Mouse (Mus musculus) embryonic fibroblast, embryonic 13.5 days (primary cell): ENCODE measurements around the gene Ctnna3. TPM values are rescaled to one million over a fixed set of nuclear protein-coding genes. Genes with fewer than 3 reads are reported as not detected.
"Not testable (repeated sequence)": the region's sequence is repeated elsewhere in the genome, so short reads cannot be mapped to it uniquely, and the experiment has no call there.

Source experiments
- H3K27ac ChIP-seq: 2 replicates; pipeline ENCODE4 v1.5.1; 2012; ENCODE audit warnings: low read length, control low read depth, inconsistent platforms; ENCODE audit not compliant: insufficient read depth
- H3K4me1 ChIP-seq: 2 replicates; pipeline ENCODE4 v1.6.1; 2011; ENCODE audit warnings: low read length; ENCODE audit not compliant: control insufficient read depth, insufficient read depth
- H3K4me3 ChIP-seq: 2 replicates; pipeline ENCODE4 v1.5.1; 2011; ENCODE audit warnings: mild to moderate bottlenecking, control low read depth, low read length; ENCODE audit not compliant: insufficient read depth
- CTCF ChIP-seq: IDR thresholded peaks from 2 replicates; pipeline ENCODE4 v1.5.1; 2011; ENCODE audit warnings: mild to moderate bottlenecking, control low read depth, low read length, moderate library complexity, borderline replicate concordance; ENCODE audit not compliant: insufficient read depth
- POLR2A ChIP-seq: IDR thresholded peaks from 2 replicates; pipeline ENCODE4 v1.6.1; 2011; ENCODE audit warnings: low read depth, mild to moderate bottlenecking, control low read depth, low read length, moderate library complexity
- polyA plus RNA-seq: library from polyadenylated mRNA; stranded (reverse); fragments of >200 nt; gene quantifications from 2 replicates; pipeline ENCODE4 v1.2.4, GENCODE M21; 2011; ENCODE audit warnings: low read depth; ENCODE audit not compliant: missing spikeins, insufficient read length

Gene Ctnna3
- polyA plus RNA-seq, 1 experiment, result 0.14 TPM

- no peak overlapping the region for H3K4me3 ChIP-seq
- H3K27ac ChIP-seq, result no peak overlapping the region
- TF ChIP-seq CTCF (no peak), POLR2A (no peak)
- H3K4me1 ChIP-seq, result no peaks in the 10 kb centered on the region
These were observed 890.4 kb downstream of the Ctnna3 start for GRCm38 (mm10) chr10:64320332-64320731.

GRCm38 (mm10) chr10:64342702-64343379, 912.9 kb downstream of the Ctnna3 start:
- TF ChIP-seq POLR2A, result no peak
- TF ChIP-seq CTCF, result no peak
- Histone ChIP-seq H3K27ac (peak overlapping the region; percentile 94), H3K4me1 (peaks cover 14% of the 10 kb centered on the region), H3K4me3 (no peak overlapping the region)

GRCm38 (mm10) chr10:64373288-64373687, 943.4 kb downstream of the Ctnna3 start:
- Histone ChIP-seq H3K4me3 (no peak overlapping the region), H3K27ac (no peak overlapping the region), H3K4me1 (no peaks in the 10 kb centered on the region)
- TF ChIP-seq CTCF (no peak), POLR2A (no peak)

GRCm38 (mm10) chr10:64377751-64378150, 947.9 kb downstream of the Ctnna3 start:
- H3K4me1 ChIP-seq, result no peaks in the 10 kb centered on the region
- H3K27ac ChIP-seq, result no peak overlapping the region
- no peak overlapping the region for H3K4me3 ChIP-seq
- TF ChIP-seq CTCF, result no peak
- TF ChIP-seq POLR2A, result no peak

- Histone ChIP-seq H3K27ac (no peak overlapping the region), H3K4me3 (no peak overlapping the region), H3K4me1 (no peaks in the 10 kb centered on the region)
- no peak for TF ChIP-seq CTCF
- TF ChIP-seq POLR2A, result no peak
These were observed 966.7 kb downstream of the Ctnna3 start for GRCm38 (mm10) chr10:64396579-64396978.

- H3K4me3 ChIP-seq, H3K27ac ChIP-seq, H3K4me1 ChIP-seq: not testable (repeated sequence)
These were observed 988.5 kb downstream of the Ctnna3 start for GRCm38 (mm10) chr10:64418396-64418795.

- TF ChIP-seq POLR2A, result no peak
- no peak for TF ChIP-seq CTCF
- H3K4me3 ChIP-seq, result no peak overlapping the region
- H3K27ac ChIP-seq, result no peak overlapping the region
- H3K4me1 ChIP-seq, result no peaks in the 10 kb centered on the region
These were observed 1008.8 kb downstream of the Ctnna3 start for GRCm38 (mm10) chr10:64438736-64439135.

GRCm38 (mm10) chr10:64448624-64449023, 1018.7 kb downstream of the Ctnna3 start:
- Histone ChIP-seq H3K4me3 (no peak overlapping the region), H3K4me1 (no peaks in the 10 kb centered on the region), H3K27ac (no peak overlapping the region)
- TF ChIP-seq POLR2A (no peak), CTCF (no peak)

- Histone ChIP-seq H3K4me1 (no peaks in the 10 kb centered on the region), H3K4me3 (no peak overlapping the region), H3K27ac (no peak overlapping the region)
- no peak for TF ChIP-seq CTCF
- TF ChIP-seq POLR2A, result no peak
These were observed 1053.4 kb downstream of the Ctnna3 start for GRCm38 (mm10) chr10:64483281-64483680.

GRCm38 (mm10) chr10:64489471-64489870, 1059.6 kb downstream of the Ctnna3 start:
- no peak overlapping the region for H3K27ac ChIP-seq
- TF ChIP-seq POLR2A (no peak), CTCF (no peak)

More at GRCm38 (mm10) chr10:64489471-64489870, 1059.6 kb downstream of the Ctnna3 start:
- no peak overlapping the region for H3K4me3 ChIP-seq
- H3K4me1 ChIP-seq, result no peaks in the 10 kb centered on the region
